Mouse (Mus musculus) mesoderm, embryonic 11.5 days (tissue): Measurements from ENCODE around the gene Vmn1r30.

Source experiments
- DNase-seq: peaks from one replicate; pipeline ENCODE4 v3.0.0-alpha.2; 2012; ENCODE audit warnings: low read depth, low spot score

Gene Vmn1r30

GRCm38 (mm10) chr6:58443285-58443684, at the start of gene Vmn1r30:
Vmn1r30 (minus strand) TSS chr6:58443385.
- no peak for DNase-seq

GRCm38 (mm10) chr6:58475230-58475629, 32.0 kb upstream of the Vmn1r30 start, which contains the start of gene Vmn1r31:
Vmn1r31 (minus strand) TSS chr6:58475330.
- no peak for DNase-seq
